11 mouse cellular contexts compared by ENCODE assay signal in genomic region chr15:72200861-72201260, GRCm38 (mm10).
DNase-seq lines count a peak whose midpoint lies in the region; ATAC-seq lines count a peak whose summit lies in the region.
"Had no signal": no experiment of that assay in that cellular context is flagged by ENCODE, and none has a peak within 500 bp of the region (broad histone marks: within the 10 kb centered on the region; RNA-seq: fewer than 3 reads in every experiment).

No protein-coding gene starts in this region.

- H3K4me3 ChIP-seq in hindbrain, embryonic 11.5 days (ENCODE audit: low read depth, low read length), result no peak overlapping the region
- H3K4me3 ChIP-seq in hindbrain, embryonic 12.5 days, result no peak overlapping the region
- H3K4me3 ChIP-seq: embryonic facial prominence, embryonic 13.5 days; gastrocnemius, adult 2 months; hindbrain, embryonic 15.5 days had no signal

- WGBS in hindbrain, embryonic 11.5 days, result 38% methylated on average over 3 of the region's 3 CpGs
- 30% methylated on average over 3 of the region's 3 CpGs for WGBS in hindbrain, embryonic 12.5 days

- peak; percentile 66 for DNase-seq in hindbrain, embryonic 11.5 days (ENCODE audit: low spot score)
- peak; percentile 9 for DNase-seq in ovary, postnatal 14 days (ENCODE audit: low spot score)
- DNase-seq in ovary, postnatal 36 days (ENCODE audit: low spot score), result no peak
- peak; percentile 76 for DNase-seq in embryo, embryonic 11 days
- peak; percentile 67 for DNase-seq in retina, postnatal 1 day
- no peak for DNase-seq in urinary bladder, postnatal 36 days (ENCODE audit: low spot score in 2 of 2)
- DNase-seq: gastrocnemius, adult 2 months had no signal

- no peak overlapping the region for H3K27ac ChIP-seq in hindbrain, embryonic 11.5 days (ENCODE audit: low read depth, low read length)
- no peak overlapping the region for H3K27ac ChIP-seq in hindbrain, embryonic 12.5 days
- H3K27ac ChIP-seq: embryonic facial prominence, embryonic 13.5 days; gastrocnemius, adult 2 months; hindbrain, embryonic 15.5 days had no signal

- H3K27me3 ChIP-seq in hindbrain, embryonic 11.5 days (ENCODE audit: control insufficient read depth, insufficient read depth, low read length), result no peaks in the 10 kb centered on the region
- H3K27me3 ChIP-seq in hindbrain, embryonic 12.5 days, result no peaks in the 10 kb centered on the region
- H3K27me3 ChIP-seq: embryonic facial prominence, embryonic 13.5 days; hindbrain, embryonic 15.5 days had no signal

- H3K4me2 ChIP-seq in hindbrain, embryonic 11.5 days (replicated peaks; ENCODE audit: low read depth, low read length), result no peak overlapping the region
- no peak overlapping the region for H3K4me2 ChIP-seq in hindbrain, embryonic 12.5 days (replicated peaks)
- H3K4me2 ChIP-seq: embryonic facial prominence, embryonic 13.5 days; hindbrain, embryonic 15.5 days had no signal

- no peaks in the 10 kb centered on the region for H3K4me1 ChIP-seq in hindbrain, embryonic 11.5 days (replicated peaks; ENCODE audit: control insufficient read depth, insufficient read depth, low read length)
- H3K4me1 ChIP-seq in hindbrain, embryonic 12.5 days, result no peaks in the 10 kb centered on the region
- H3K4me1 ChIP-seq: embryonic facial prominence, embryonic 13.5 days had no signal

- no peaks in the 10 kb centered on the region for H3K9me3 ChIP-seq in hindbrain, embryonic 11.5 days (ENCODE audit: control insufficient read depth, low read length)
- H3K9me3 ChIP-seq in hindbrain, embryonic 12.5 days (replicated peaks), result no peaks in the 10 kb centered on the region
- H3K9me3 ChIP-seq: embryonic facial prominence, embryonic 13.5 days; hindbrain, embryonic 15.5 days had no signal

- no peaks in the 10 kb centered on the region for H3K36me3 ChIP-seq in hindbrain, embryonic 11.5 days (ENCODE audit: control insufficient read depth, insufficient read depth, low read length)
- H3K36me3 ChIP-seq in hindbrain, embryonic 12.5 days, result no peaks in the 10 kb centered on the region
- H3K36me3 ChIP-seq: embryonic facial prominence, embryonic 13.5 days; hindbrain, embryonic 15.5 days had no signal

- ATAC-seq in hindbrain, embryonic 11.5 days (ENCODE audit: low FRiP score), result no peak
- ATAC-seq in hindbrain, embryonic 12.5 days (ENCODE audit: low FRiP score), result no peak
- no peak for ATAC-seq in monocyte, adult 5-6 weeks (replicated peaks; ENCODE audit: insufficient number of reproducible peaks, low FRiP score, low TSS enrichment, poor library complexity, severe bottlenecking)

- no peak overlapping the region for H3K9ac ChIP-seq in hindbrain, embryonic 11.5 days (ENCODE audit: low read depth, low read length)
- no peak overlapping the region for H3K9ac ChIP-seq in hindbrain, embryonic 12.5 days
- H3K9ac ChIP-seq: embryonic facial prominence, embryonic 13.5 days; hindbrain, embryonic 15.5 days had no signal

Comparison
In these comparisons a context has a peak if more than half of its experiments do, and no peak if none do; other contexts are left out.
1. DNase-seq: peak in hindbrain, embryonic 11.5 days (single experiment), ovary, postnatal 14 days (single experiment), embryo, embryonic 11 days (single experiment) and retina, postnatal 1 day (single experiment); none in ovary, postnatal 36 days (single experiment) and urinary bladder, postnatal 36 days (0 of 2).